Mouse (Mus musculus): ENCODE data around the gene Siah3. TPM values are rescaled to one million over a fixed set of nuclear protein-coding genes. Genes with fewer than 3 reads are reported as not detected.

The Siah3 gene
- polyA plus RNA-seq, 1 experiment from 2014 or later = 1.9 TPM

- peaks cover 11% of the 10 kb centered on the region for H3K4me1 ChIP-seq
- no peak for ATAC-seq (ENCODE audit: low FRiP score)
- WGBS = 81% methylated on average over 3 of the region's 3 CpGs
- H3K4me2 ChIP-seq (replicated peaks) = no peak overlapping the region
- H3K36me3 ChIP-seq = no peaks in the 10 kb centered on the region
- no peak overlapping the region; the same call in 1 of the 2 replicates for H3K27ac ChIP-seq
- H3K4me3 ChIP-seq = no peak overlapping the region
- no peak overlapping the region for H3K9ac ChIP-seq
- H3K9me3 ChIP-seq (replicated peaks) = no peaks in the 10 kb centered on the region
- no peaks in the 10 kb centered on the region for H3K27me3 ChIP-seq
Observed at GRCm38 (mm10) chr14:75506246-75506645, 50.5 kb downstream of the Siah3 start.

DNA sequence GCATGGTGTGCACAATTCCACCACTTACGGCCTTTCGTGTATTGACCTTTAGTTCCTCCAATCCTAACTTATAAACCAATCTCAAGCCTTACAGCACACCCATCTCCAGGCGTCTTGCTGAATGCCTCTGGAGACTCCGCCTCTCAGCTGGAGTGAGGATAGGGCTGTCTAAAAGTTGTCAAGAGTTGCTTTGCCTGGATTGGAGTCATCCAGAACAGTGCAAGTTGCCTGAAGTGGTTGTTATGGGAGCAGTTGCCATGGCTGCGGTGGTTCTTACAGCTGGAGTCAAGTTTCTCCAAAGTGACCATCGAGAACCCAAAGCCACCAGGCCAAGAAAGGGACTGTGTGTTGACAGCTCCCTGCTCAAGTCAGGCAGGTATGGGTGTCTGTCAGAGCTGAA is 54.3 kb downstream of the Siah3 start:
- Histone ChIP-seq H3K36me3 (no peaks in the 10 kb centered on the region), H3K9ac (no peak overlapping the region), H3K27me3 (no peaks in the 10 kb centered on the region), H3K4me2 (replicated peaks) (no peak overlapping the region), H3K4me3 (no peak overlapping the region), H3K9me3 (replicated peaks) (no peaks in the 10 kb centered on the region), H3K4me1 (peaks cover 6% of the 10 kb centered on the region), H3K27ac (no peak overlapping the region)
- ATAC-seq (ENCODE audit: low FRiP score) = no peak
- 77% methylated on average over 6 of the region's 6 CpGs for WGBS

GRCm38 (mm10) chr14:75512946-75513345 is 57.2 kb downstream of the Siah3 start:
- no peaks in the 10 kb centered on the region for H3K36me3 ChIP-seq
- no peak overlapping the region for H3K4me3 ChIP-seq
- ATAC-seq (ENCODE audit: low FRiP score) = no peak
- H3K4me2 ChIP-seq (replicated peaks) = no peak overlapping the region
- no peaks in the 10 kb centered on the region for H3K9me3 ChIP-seq (replicated peaks)
- H3K27me3 ChIP-seq = no peaks in the 10 kb centered on the region
- 61% methylated on average over 3 of the region's 3 CpGs for WGBS
- no peak overlapping the region for H3K27ac ChIP-seq
- H3K9ac ChIP-seq = no peak overlapping the region
- peaks cover 15% of the 10 kb centered on the region for H3K4me1 ChIP-seq

- no peaks in the 10 kb centered on the region for H3K9me3 ChIP-seq (replicated peaks)
- no peak for ATAC-seq (ENCODE audit: low FRiP score)
- H3K27ac ChIP-seq = no peak overlapping the region
- WGBS = 88% methylated on average over 3 of the region's 3 CpGs
- H3K36me3 ChIP-seq = no peaks in the 10 kb centered on the region
- H3K4me1 ChIP-seq = peaks cover 15% of the 10 kb centered on the region
- H3K27me3 ChIP-seq = no peaks in the 10 kb centered on the region
- H3K4me3 ChIP-seq = no peak overlapping the region
- H3K4me2 ChIP-seq (replicated peaks) = no peak overlapping the region
- no peak overlapping the region for H3K9ac ChIP-seq
Observed at GRCm38 (mm10) chr14:75516161-75516560, 60.4 kb downstream of the Siah3 start.

GRCm38 (mm10) chr14:75516917-75517595 is 61.3 kb downstream of the Siah3 start:
- ATAC-seq (ENCODE audit: low FRiP score) = peak; percentile 42
- Histone ChIP-seq H3K27ac (no peak overlapping the region), H3K27me3 (no peaks in the 10 kb centered on the region), H3K36me3 (no peaks in the 10 kb centered on the region), H3K4me3 (no peak overlapping the region), H3K4me2 (replicated peaks) (no peak overlapping the region), H3K9me3 (replicated peaks) (no peaks in the 10 kb centered on the region), H3K9ac (no peak overlapping the region), H3K4me1 (peaks cover 15% of the 10 kb centered on the region)
- 41% methylated on average over 9 of the region's 9 CpGs for WGBS

DNA sequence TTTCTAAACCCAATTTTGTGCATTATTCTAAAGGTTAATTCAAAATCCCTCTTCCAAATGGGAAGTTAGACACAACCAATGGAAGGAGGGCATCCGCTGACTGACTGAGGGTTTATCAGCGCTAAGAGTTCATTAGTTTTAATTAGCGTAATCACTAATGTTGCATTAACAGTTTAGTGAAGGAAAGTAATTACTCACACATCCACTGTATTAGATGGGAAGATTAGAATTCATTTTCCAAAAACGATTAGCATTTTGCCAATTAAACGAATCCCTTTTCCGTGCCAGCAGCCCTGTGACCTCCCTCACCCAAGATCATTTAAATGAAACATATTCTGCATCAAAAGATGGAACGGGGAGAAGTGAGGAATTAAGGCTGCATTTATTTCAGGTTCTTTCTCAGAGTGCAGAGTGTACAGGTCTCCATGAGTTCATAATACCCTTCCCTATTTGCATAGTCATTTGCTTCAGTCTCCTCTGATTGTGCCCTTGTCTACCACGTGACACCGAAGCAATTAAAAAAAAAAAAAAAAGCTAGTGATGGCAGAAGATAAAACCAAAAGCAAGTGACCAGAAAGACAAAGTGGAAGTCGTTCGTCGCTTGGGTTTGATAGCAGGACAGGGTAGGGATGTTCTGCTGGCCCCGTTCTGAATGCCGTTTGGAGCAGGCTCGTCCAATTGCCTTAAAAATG is 62.6 kb downstream of the Siah3 start:
- H3K4me3 ChIP-seq = no peak overlapping the region
- ATAC-seq (ENCODE audit: low FRiP score) = peak; percentile 54; the same call in 1 of the 2 replicates
- no peak overlapping the region for H3K9ac ChIP-seq
- H3K27ac ChIP-seq = no peak overlapping the region
- peaks cover 15% of the 10 kb centered on the region for H3K4me1 ChIP-seq
- H3K36me3 ChIP-seq = no peaks in the 10 kb centered on the region
- no peak overlapping the region for H3K4me2 ChIP-seq (replicated peaks)
- no peaks in the 10 kb centered on the region for H3K9me3 ChIP-seq (replicated peaks)
- WGBS = 77% methylated on average over 15 of the region's 15 CpGs
- no peaks in the 10 kb centered on the region for H3K27me3 ChIP-seq

GRCm38 (mm10) chr14:75518899-75519298 is 63.1 kb downstream of the Siah3 start:
- no peak overlapping the region for H3K4me2 ChIP-seq (replicated peaks)
- no peak for ATAC-seq (ENCODE audit: low FRiP score)
- 84% methylated on average over 6 of the region's 6 CpGs for WGBS

GRCm38 (mm10) chr14:75519668-75520067 is 63.9 kb downstream of the Siah3 start:
- WGBS = 93% methylated on average over 8 of the region's 8 CpGs
- H3K4me1 ChIP-seq = peaks cover 15% of the 10 kb centered on the region
- H3K9me3 ChIP-seq (replicated peaks) = no peaks in the 10 kb centered on the region
- no peaks in the 10 kb centered on the region for H3K27me3 ChIP-seq
- no peak overlapping the region for H3K9ac ChIP-seq
- no peak for ATAC-seq (ENCODE audit: low FRiP score)
- no peak overlapping the region for H3K4me2 ChIP-seq (replicated peaks)
- H3K4me3 ChIP-seq = no peak overlapping the region
- H3K27ac ChIP-seq = no peak overlapping the region
- no peaks in the 10 kb centered on the region for H3K36me3 ChIP-seq

More at GRCm38 (mm10) chr14:75518899-75519298, 63.1 kb downstream of the Siah3 start:
- Histone ChIP-seq H3K4me1 (peaks cover 15% of the 10 kb centered on the region), H3K4me3 (no peak overlapping the region), H3K9ac (no peak overlapping the region), H3K27ac (no peak overlapping the region), H3K27me3 (no peaks in the 10 kb centered on the region), H3K9me3 (replicated peaks) (no peaks in the 10 kb centered on the region), H3K36me3 (no peaks in the 10 kb centered on the region)

DNA sequence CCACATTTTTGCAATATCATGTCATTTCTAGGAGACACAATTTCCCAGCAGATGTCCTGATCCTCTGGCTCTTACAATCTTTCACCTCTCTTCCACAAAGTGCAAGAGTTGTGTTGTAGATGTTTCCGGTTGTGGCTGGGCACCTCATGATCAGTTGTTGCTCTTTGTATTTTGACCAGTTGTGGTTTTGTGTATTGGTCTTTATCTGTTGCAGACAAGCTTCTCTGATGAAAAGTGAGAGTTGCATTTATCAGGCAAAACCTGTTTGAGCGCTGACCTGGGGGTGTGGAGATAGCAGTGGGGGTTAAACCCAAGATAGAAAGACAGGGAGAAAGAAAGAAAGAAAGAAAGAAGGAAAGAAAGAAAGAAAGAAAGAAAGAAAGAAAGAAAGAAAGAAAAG is 68.9 kb downstream of the Siah3 start:
- 93% methylated on average over 2 of the region's 2 CpGs for WGBS

GRCm38 (mm10) chr14:75525376-75526145 is 69.8 kb downstream of the Siah3 start:
- Histone ChIP-seq H3K27me3 (no peaks in the 10 kb centered on the region), H3K27ac (no peak overlapping the region), H3K4me3 (no peak overlapping the region), H3K9me3 (replicated peaks) (no peaks in the 10 kb centered on the region), H3K9ac (no peak overlapping the region), H3K4me2 (replicated peaks) (no peak overlapping the region), H3K36me3 (peaks cover 3% of the 10 kb centered on the region; the same call in 1 of the 2 replicates), H3K4me1 (peaks cover 16% of the 10 kb centered on the region)
- ATAC-seq (ENCODE audit: low FRiP score) = no peak
- 88% methylated on average over 29 of the region's 29 CpGs for WGBS

More for the DNA sequence above, 68.9 kb downstream of the Siah3 start:
- peaks cover 3% of the 10 kb centered on the region; the same call in 1 of the 2 replicates for H3K36me3 ChIP-seq
- H3K9me3 ChIP-seq (replicated peaks) = no peaks in the 10 kb centered on the region
- ATAC-seq (ENCODE audit: low FRiP score) = no peak
- H3K27ac ChIP-seq = no peak overlapping the region
- no peak overlapping the region for H3K9ac ChIP-seq
- no peak overlapping the region for H3K4me2 ChIP-seq (replicated peaks)
- no peak overlapping the region for H3K4me3 ChIP-seq
- peaks cover 13% of the 10 kb centered on the region for H3K4me1 ChIP-seq
- no peaks in the 10 kb centered on the region for H3K27me3 ChIP-seq

- Histone ChIP-seq H3K36me3 (peaks cover 3% of the 10 kb centered on the region; the same call in 1 of the 2 replicates), H3K9ac (no peak overlapping the region), H3K9me3 (replicated peaks) (no peaks in the 10 kb centered on the region), H3K27ac (peak overlapping the region; percentile 48), H3K27me3 (no peaks in the 10 kb centered on the region; the same call in 1 of the 2 replicates), H3K4me1 (peaks cover 37% of the 10 kb centered on the region), H3K4me3 (no peak overlapping the region), H3K4me2 (replicated peaks) (no peak overlapping the region)
- peak; percentile 83 for ATAC-seq (ENCODE audit: low FRiP score)
- WGBS = 70% methylated on average over 10 of the region's 10 CpGs
Observed at GRCm38 (mm10) chr14:75527464-75528190, 71.8 kb downstream of the Siah3 start.

All from hindbrain, embryonic 12.5 days (tissue).